Mouse (Mus musculus): ENCODE results near the gene Cd63.

The Cd63 gene

DNA sequence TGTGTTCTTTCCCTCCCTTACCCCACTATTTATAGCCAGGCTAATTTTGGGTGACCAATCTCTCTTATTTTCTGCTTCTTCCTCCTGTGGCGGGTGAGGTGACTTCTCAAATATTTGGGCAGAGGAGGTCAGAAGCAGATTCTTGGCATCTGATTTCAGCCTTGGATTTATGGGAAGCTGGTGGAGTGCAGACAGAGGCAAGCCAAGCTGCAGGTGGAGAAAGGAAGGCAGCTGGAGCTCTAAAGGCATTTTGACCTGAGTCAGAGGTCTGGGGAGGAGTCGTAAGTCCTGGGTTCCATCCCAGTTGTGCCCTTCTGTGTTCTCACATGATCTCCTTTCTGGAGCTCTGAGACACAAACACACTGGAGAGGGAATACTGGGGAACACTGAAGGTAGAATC, 30.7 kb downstream of the Cd63 start:
- no peak for DNase-seq (ENCODE audit: low spot score)

- no peak for DNase-seq (ENCODE audit: low spot score)
Measured at GRCm38 (mm10) chr10:128933574-128933973, 32.8 kb downstream of the Cd63 start, which contains the start of gene Itga7. Itga7 (plus strand) TSS chr10:128933818.

DNA sequence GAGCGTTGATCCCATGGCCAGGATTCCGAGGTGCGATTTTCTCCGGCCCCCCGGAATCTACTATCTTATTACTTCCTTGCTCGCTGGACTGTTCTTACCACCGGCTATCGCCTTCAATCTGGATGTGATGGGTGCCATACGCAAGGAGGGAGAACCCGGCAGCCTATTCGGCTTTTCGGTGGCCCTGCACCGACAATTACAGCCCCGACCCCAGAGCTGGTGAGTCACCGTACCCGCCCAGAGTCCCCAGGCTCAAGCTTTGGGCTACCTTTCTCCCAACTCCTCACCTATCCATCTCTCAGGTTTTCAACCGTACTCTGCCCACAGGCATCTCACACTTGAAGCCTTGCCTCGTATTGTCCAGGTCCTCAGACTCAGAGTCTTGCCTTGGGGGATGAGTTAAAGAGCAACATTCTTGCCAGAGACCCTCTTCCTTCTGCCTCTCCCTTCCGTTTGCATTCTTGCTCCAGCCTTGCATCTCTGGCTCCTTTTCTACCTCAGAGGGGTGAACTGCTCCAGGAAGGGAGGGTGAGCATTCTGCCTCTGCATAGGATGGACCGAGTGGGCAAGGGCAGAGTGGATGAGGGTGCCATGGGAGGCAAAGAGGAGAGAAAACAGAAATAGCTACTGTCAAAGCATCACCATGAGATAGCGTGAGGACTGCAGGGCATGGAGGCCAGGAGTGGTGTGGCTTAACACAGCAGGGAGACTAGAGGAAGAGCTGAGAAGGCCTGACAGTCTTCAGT, 33.4 kb downstream of the Cd63 start:
- DNase-seq (ENCODE audit: low spot score), result no peak

DNA sequence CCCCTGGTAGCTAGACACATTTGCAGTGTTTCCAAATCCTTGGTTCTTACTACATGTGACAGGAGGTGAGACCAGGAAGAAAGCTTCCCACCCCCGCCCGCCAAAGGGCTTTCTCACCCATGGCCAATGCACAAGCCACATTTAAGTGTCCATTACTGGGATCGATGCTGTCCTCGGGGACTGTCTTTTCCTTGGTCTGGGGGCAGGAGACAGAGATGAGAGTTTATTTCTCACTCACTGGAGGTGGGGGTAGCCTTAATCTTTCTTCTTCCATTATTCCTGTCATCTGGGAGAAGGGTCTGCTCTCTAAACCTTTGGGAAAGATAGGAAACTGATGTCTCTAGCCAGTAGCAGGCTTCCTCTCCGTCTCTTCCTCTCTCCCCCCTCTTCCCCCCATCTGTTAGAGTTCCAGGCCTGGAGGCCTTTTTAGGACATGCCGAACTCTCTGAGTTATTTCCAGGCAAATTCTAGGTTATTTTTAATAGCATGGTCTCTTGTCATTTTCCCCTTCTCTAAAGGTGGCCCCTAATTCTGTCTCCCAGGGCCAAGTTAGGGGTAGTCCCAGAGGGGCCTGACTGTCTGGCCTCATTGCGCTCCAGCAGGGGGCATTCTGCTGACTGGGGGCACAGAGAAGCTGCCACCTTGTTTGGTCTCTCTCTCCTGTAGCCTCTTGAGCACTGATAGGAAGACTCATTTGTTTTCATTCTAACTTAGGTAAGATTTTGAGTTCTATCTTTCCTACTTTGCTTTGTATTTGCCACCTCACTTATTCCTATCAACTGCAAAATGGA, 34.4 kb downstream of the Cd63 start:
- DNase-seq (ENCODE audit: low spot score), result no peak

GRCm38 (mm10) chr10:128935826-128936440, 35.1 kb downstream of the Cd63 start:
- no peak for DNase-seq (ENCODE audit: low spot score)

DNA sequence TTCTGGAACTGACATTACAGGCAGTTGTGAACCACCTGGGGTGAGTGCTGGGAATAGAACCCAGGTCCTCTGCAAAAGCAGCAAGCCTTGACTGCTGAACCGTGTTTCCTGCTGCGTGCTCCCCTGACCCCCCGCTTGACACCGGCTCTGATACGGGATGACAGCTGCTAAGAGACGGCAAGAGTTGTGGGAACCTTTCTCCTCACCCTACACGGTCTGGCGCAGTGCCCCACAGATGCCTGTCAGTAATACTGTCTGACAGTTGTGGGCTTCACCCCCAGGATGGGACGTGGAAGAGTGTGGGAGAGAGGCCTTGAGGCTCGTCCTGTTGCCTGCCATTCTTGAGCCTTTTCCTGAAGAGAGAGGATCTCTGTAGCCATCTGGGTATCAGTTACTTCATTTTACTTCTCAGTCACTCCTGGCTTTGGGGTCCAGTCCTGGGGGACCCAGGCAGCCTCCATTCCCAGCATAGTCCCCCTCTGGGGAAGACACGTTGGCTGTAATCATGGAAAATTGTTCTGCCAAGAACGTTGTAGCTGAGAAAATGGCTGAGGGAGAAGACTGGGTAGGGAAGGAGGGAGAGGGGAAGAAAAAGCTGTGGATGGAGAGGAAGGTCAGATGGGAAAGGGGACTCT, 37.1 kb downstream of the Cd63 start:
- no peak for DNase-seq (ENCODE audit: low spot score)

DNA sequence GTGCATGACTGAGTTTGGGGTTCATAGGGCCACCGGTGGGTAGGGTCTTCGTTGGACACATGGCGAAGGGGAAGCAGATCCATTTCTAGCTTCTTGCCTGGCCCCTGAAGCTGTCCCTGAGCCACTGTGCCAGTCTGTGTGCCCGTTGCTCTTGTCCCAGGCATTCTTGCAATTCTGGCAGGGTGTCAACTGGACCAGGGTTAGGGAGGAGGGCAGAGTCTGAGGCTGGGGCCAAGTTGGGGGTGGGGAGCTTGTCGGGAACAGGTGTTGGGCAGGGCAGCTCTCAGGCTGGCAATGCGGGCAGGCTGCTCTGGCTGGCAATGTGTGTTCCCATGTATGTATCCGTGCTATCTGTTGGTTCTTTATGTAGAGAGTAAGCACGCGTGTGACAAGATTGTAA, 37.7 kb downstream of the Cd63 start:
- DNase-seq (ENCODE audit: low spot score), result peak; percentile 53

GRCm38 (mm10) chr10:128938974-128939373, 38.2 kb downstream of the Cd63 start:
- DNase-seq (ENCODE audit: low spot score), result no peak

GRCm38 (mm10) chr10:128940475-128941061, 39.8 kb downstream of the Cd63 start:
- no peak for DNase-seq (ENCODE audit: low spot score)

DNA sequence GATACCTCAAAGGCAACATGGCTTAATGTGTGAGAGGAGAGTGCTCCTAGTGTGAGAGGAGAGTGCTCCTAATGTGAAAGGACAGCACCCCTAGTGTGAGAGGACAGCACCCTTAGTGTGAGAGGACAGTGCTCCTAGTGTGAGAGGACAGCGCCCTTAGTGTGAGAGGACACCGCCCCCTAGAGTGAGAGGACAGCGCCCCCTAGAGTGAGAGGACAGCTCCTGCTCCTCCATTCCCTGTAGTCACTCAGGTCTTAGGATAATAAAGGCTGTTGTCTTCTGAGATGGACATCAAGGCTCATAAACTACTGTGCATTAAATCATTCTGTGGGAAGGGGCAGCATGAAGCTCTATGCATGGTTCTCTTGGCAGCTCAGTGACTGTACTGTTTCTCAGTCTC, 44.9 kb downstream of the Cd63 start:
- DNase-seq (ENCODE audit: low spot score), result no peak

- DNase-seq (ENCODE audit: low spot score), result no peak
Measured at GRCm38 (mm10) chr10:128947496-128947895, 46.7 kb downstream of the Cd63 start.

- DNase-seq (ENCODE audit: low spot score), result no peak
Measured at GRCm38 (mm10) chr10:128950208-128950887, 49.6 kb downstream of the Cd63 start.

DNA sequence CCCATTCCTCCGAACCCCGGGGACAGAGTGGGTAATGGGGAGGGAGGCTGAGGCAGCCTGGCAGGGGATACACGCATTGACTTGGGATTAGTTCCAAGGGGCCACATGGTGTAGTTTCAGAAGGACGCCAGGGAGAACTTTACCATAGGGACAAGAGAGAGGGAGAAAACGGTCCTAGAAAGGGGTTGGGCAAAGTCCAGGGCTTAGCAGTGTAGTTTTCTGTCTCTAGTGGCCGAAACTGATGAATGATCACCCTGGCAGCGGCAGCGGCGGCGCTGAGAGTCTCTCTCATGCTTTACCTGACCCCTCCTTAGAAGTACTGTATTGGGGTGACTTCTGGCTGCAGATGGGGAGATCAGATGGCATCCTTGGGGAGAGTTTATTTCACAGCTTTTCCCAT, 57.6 kb downstream of the Cd63 start:
- no peak for DNase-seq (ENCODE audit: low spot score)

DNA sequence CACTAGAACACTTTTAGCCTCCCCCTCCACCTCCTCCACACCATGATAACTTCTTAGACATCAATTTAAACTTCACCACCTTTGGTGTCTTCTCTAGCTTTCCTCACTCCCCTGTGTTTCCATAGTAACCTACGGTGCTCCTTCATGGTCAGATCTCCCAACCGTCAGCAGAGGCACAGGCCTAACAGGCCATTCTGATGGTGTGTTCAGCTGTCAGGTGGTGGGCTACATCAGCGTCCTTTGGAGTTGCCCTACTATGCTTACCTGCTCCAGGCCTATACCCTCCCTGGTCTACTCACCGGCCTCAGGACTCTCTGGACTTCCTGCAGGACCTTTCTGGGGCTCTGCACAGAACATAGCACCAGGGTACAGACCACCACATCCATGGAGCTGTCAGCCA, 59.4 kb downstream of the Cd63 start:
- DNase-seq (ENCODE audit: low spot score), result no peak

- DNase-seq (ENCODE audit: low spot score), result no peak
Measured at GRCm38 (mm10) chr10:128960590-128961584, 60.1 kb downstream of the Cd63 start, which contains the start of gene Mettl7b. Mettl7b (minus strand) TSS chr10:128960988.

All from urinary bladder, postnatal 14 days (tissue).